ENCODE assay signal across 11 mouse cellular contexts in the genomic region with DNA sequence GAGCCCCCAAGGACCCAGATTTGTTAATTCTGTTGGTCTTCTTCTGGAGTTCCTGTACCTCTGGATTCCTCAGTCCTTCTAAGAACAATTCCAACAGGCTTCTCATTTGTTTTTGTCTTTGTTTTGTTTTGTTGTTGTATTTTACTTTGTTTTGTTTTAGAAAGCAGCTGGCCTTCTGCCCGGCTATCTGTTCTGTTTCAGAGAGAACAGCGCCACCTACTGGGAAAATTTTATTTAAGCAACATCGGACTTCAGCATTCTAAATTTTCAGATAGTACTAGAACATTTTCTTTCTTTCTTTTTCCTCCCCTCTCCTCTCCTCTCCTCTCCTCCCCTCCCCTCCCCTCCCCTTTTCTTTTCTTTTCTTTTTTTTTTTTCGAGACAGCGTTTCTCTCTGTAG.
DNase-seq lines count a peak whose midpoint lies in the region; ATAC-seq and TF ChIP-seq lines count a peak whose summit lies in the region.
"Had no signal": no experiment of that assay in that cellular context is flagged by ENCODE, and none has a peak within 500 bp of the region (broad histone marks: within the 10 kb centered on the region; RNA-seq: fewer than 3 reads in every experiment).

No protein-coding gene starts in this region.

- WGBS in hindbrain, embryonic 14.5 days, result 3% methylated on average over 3 of the region's 5 CpGs
- WGBS in hindbrain, embryonic 13.5 days, result 3% methylated on average over 3 of the region's 5 CpGs
- 4% methylated on average over 3 of the region's 5 CpGs for WGBS in embryonic facial prominence, embryonic 11.5 days
- 12% methylated on average over 3 of the region's 5 CpGs for WGBS in limb, embryonic 10.5 days

- no peak overlapping the region for H3K4me2 ChIP-seq in hindbrain, embryonic 14.5 days (replicated peaks)
- no peak overlapping the region for H3K4me2 ChIP-seq in hindbrain, embryonic 13.5 days
- H3K4me2 ChIP-seq in embryonic facial prominence, embryonic 11.5 days (ENCODE audit: low read depth, low read length), result no peak overlapping the region
- H3K4me2 ChIP-seq: embryonic facial prominence, embryonic 13.5 days; limb, embryonic 15.5 days; stomach, embryonic 15.5 days had no signal

- H3K9me3 ChIP-seq in hindbrain, embryonic 14.5 days (ENCODE audit: control insufficient read depth, low read length), result no peaks in the 10 kb centered on the region
- H3K9me3 ChIP-seq in hindbrain, embryonic 13.5 days, result no peaks in the 10 kb centered on the region
- no peaks in the 10 kb centered on the region for H3K9me3 ChIP-seq in embryonic facial prominence, embryonic 11.5 days (replicated peaks; ENCODE audit: control insufficient read depth, low read length)
- H3K9me3 ChIP-seq in limb, embryonic 10.5 days (replicated peaks), result no peaks in the 10 kb centered on the region
- H3K9me3 ChIP-seq: embryonic facial prominence, embryonic 13.5 days; limb, embryonic 15.5 days; stomach, embryonic 15.5 days had no signal

- H3K4me1 ChIP-seq in hindbrain, embryonic 14.5 days (replicated peaks; ENCODE audit: control insufficient read depth, insufficient read depth, low read length), result no peaks in the 10 kb centered on the region
- H3K4me1 ChIP-seq in hindbrain, embryonic 13.5 days (replicated peaks), result no peaks in the 10 kb centered on the region; the same call in 1 of the 2 replicates
- no peaks in the 10 kb centered on the region for H3K4me1 ChIP-seq in embryonic facial prominence, embryonic 11.5 days (ENCODE audit: control insufficient read depth, insufficient read depth, low read length)
- H3K4me1 ChIP-seq in limb, embryonic 10.5 days, result peaks cover 18% of the 10 kb centered on the region
- H3K4me1 ChIP-seq: embryonic facial prominence, embryonic 13.5 days; stomach, embryonic 15.5 days had no signal

- H3K27me3 ChIP-seq in hindbrain, embryonic 14.5 days (ENCODE audit: control insufficient read depth, insufficient read depth, low read length), result no peaks in the 10 kb centered on the region
- no peaks in the 10 kb centered on the region for H3K27me3 ChIP-seq in hindbrain, embryonic 13.5 days
- H3K27me3 ChIP-seq in Patski, result no peaks in the 10 kb centered on the region
- H3K27me3 ChIP-seq in embryonic facial prominence, embryonic 11.5 days (ENCODE audit: control insufficient read depth, insufficient read depth, low read length), result no peaks in the 10 kb centered on the region
- H3K27me3 ChIP-seq in limb, embryonic 10.5 days (ENCODE audit: low read depth, poor library complexity, severe bottlenecking), result no peaks in the 10 kb centered on the region
- H3K27me3 ChIP-seq: embryonic facial prominence, embryonic 13.5 days; limb, embryonic 15.5 days; stomach, embryonic 15.5 days had no signal

- peak; percentile 85 for DNase-seq in hindbrain, embryonic 14.5 days (ENCODE audit: low spot score)
- peak; percentile 66 for DNase-seq in A20 (ENCODE audit: low read depth, low spot score)
- DNase-seq in Patski (ENCODE audit: low read depth, low spot score), result peak; percentile 30
- peak; percentile 86 for DNase-seq in embryonic facial prominence, embryonic 11.5 days (ENCODE audit: low spot score)
- no peak for DNase-seq in limb, embryonic 10.5 days (ENCODE audit: low spot score)
- peak; percentile 53 for DNase-seq in right cerebral cortex, postnatal 14 days
- no peak for DNase-seq in natural killer cell, adult 2 months (ENCODE audit: low spot score in 2 of 2)

- POLR2A ChIA-PET in Patski (lab: Charles Lee), result no interaction called here

- no peak for ATAC-seq in hindbrain, embryonic 14.5 days (ENCODE audit: low FRiP score)
- ATAC-seq in hindbrain, embryonic 13.5 days (ENCODE audit: low FRiP score), result no peak
- no peak for ATAC-seq in Patski
- no peak for ATAC-seq in embryonic facial prominence, embryonic 11.5 days (replicated peaks; ENCODE audit: insufficient number of reproducible peaks, low FRiP score, low TSS enrichment, low read depth)

- no peak overlapping the region for H3K9ac ChIP-seq in hindbrain, embryonic 14.5 days
- H3K9ac ChIP-seq in hindbrain, embryonic 13.5 days, result no peak overlapping the region
- H3K9ac ChIP-seq in embryonic facial prominence, embryonic 11.5 days (replicated peaks; ENCODE audit: low read length), result no peak overlapping the region
- H3K9ac ChIP-seq: embryonic facial prominence, embryonic 13.5 days; limb, embryonic 15.5 days; stomach, embryonic 15.5 days had no signal

- H3K36me3 ChIP-seq in hindbrain, embryonic 14.5 days (replicated peaks; ENCODE audit: control insufficient read depth, insufficient read depth), result no peaks in the 10 kb centered on the region
- H3K36me3 ChIP-seq in hindbrain, embryonic 13.5 days, result no peaks in the 10 kb centered on the region
- H3K36me3 ChIP-seq in embryonic facial prominence, embryonic 11.5 days (replicated peaks; ENCODE audit: control insufficient read depth, insufficient read depth, low read depth, low read length), result no peaks in the 10 kb centered on the region
- H3K36me3 ChIP-seq in limb, embryonic 10.5 days, result no peaks in the 10 kb centered on the region
- H3K36me3 ChIP-seq: embryonic facial prominence, embryonic 13.5 days; limb, embryonic 15.5 days; stomach, embryonic 15.5 days had no signal

- no peak overlapping the region for H3K4me3 ChIP-seq in hindbrain, embryonic 14.5 days (replicated peaks; ENCODE audit: low read length)
- H3K4me3 ChIP-seq in hindbrain, embryonic 13.5 days, result no peak overlapping the region
- H3K4me3 ChIP-seq in embryonic facial prominence, embryonic 11.5 days (ENCODE audit: low read depth, low read length), result no peak overlapping the region
- no peak overlapping the region for H3K4me3 ChIP-seq in limb, embryonic 10.5 days
- H3K4me3 ChIP-seq: embryonic facial prominence, embryonic 13.5 days; limb, embryonic 15.5 days; stomach, embryonic 15.5 days had no signal

- peak; percentile 46 for TF ChIP-seq CTCF in Patski (IDR thresholded peaks at IDR 0.05)

- CTCF ChIA-PET in Patski (lab: Charles Lee), result interaction anchor here (0.7 to 0.9 kb wide), 2 partner anchors 13 to 87 kb away, joined by 3 read pairs; no protein-coding TSS in a partner anchor

- H3K27ac ChIP-seq in hindbrain, embryonic 14.5 days, result no peak overlapping the region
- H3K27ac ChIP-seq in hindbrain, embryonic 13.5 days, result no peak overlapping the region
- no peak overlapping the region for H3K27ac ChIP-seq in embryonic facial prominence, embryonic 11.5 days (replicated peaks; ENCODE audit: low read depth, low read length)
- peak overlapping the region; percentile 50; the same call in 1 of the 2 replicates for H3K27ac ChIP-seq in limb, embryonic 10.5 days
- H3K27ac ChIP-seq: embryonic facial prominence, embryonic 13.5 days; limb, embryonic 15.5 days; stomach, embryonic 15.5 days had no signal

- in situ Hi-C loops in Patski (cut with MboI; ENCODE audit: low pct_unique_long_range_greater_than_20kb), result no loop called here

Comparison
In these comparisons a context has a peak if more than half of its experiments do, and no peak if none do; other contexts are left out.
1. DNase-seq: peak in hindbrain, embryonic 14.5 days (single experiment), A20 (single experiment), Patski (single experiment), embryonic facial prominence, embryonic 11.5 days (single experiment) and right cerebral cortex, postnatal 14 days (single experiment); none in limb, embryonic 10.5 days (single experiment) and natural killer cell, adult 2 months (0 of 2).